Mouse (Mus musculus) erythroblast, embryonic 14.5 days (primary cell): ENCODE results near the gene Atxn1. TPM values are rescaled to one million over a fixed set of nuclear protein-coding genes. Genes with fewer than 3 reads are reported as not detected.

Source experiments
- H3K27me3 ChIP-seq: 2 replicates; pipeline ENCODE4 v1.6.1; 2012; ENCODE audit warnings: inconsistent platforms; ENCODE audit not compliant: control insufficient read depth
- H3K36me3 ChIP-seq: 2 replicates; pipeline ENCODE4 v1.6.1; 2012; ENCODE audit warnings: mild to moderate bottlenecking, inconsistent platforms; ENCODE audit not compliant: control insufficient read depth
- H3K4me1 ChIP-seq: 2 replicates; pipeline ENCODE4 v1.6.1; 2012; ENCODE audit warnings: inconsistent platforms; ENCODE audit not compliant: control insufficient read depth
- H3K4me3 ChIP-seq: replicated peaks from 2 replicates; pipeline ENCODE3; 2012; ENCODE audit warnings: moderate library complexity, mild to moderate bottlenecking, inconsistent platforms
- H3K9me3 ChIP-seq: 2 replicates; pipeline ENCODE4 v1.6.1; 2012; ENCODE audit warnings: low read length, inconsistent platforms, mixed read lengths; ENCODE audit not compliant: control insufficient read depth
- GATA1 ChIP-seq: IDR thresholded peaks from 2 replicates; pipeline ENCODE4 v1.6.1; 2012; ENCODE audit warnings: low read length, inconsistent platforms, mixed read lengths
- TAL1 ChIP-seq: IDR thresholded peaks from 3 replicates; pipeline ENCODE4 v1.6.1; 2012; ENCODE audit warnings: low read length, inconsistent platforms, mixed read lengths
- polyA plus RNA-seq: library from polyadenylated mRNA; stranded (reverse); fragments of >175 nt; gene quantifications from 2 replicates; pipeline ENCODE4 v1.2.3, GENCODE M21; 2012

Gene Atxn1
- polyA plus RNA-seq, 1 experiment, result 0.01 TPM

DNA sequence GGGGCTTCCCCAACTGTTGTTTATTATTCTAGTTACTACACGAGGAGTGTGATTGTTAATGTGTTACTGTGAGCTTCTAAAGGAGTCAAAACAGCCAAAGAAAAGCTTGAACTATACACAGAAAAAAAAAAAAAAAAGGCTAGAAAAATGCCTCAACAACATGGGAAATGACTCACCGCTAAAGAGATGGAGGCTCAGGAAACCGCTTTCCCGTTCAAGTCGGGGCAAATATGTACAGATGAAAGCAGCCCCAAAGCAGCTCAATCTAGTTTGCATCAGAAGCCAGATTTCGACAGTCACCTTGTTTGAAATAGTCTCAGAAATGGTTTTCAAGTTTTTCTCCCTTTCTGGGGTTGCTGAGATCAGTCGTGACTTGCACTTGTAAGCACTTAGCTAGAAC lies 40.3 kb downstream of the Atxn1 start:
- H3K27me3 ChIP-seq, result no peaks in the 10 kb centered on the region

GRCm38 (mm10) chr13:45923086-45923485 lies 41.7 kb downstream of the Atxn1 start:
- H3K36me3 ChIP-seq, result peaks cover 2% of the 10 kb centered on the region; the same call in 1 of the 2 replicates

More for the DNA sequence above, 40.3 kb downstream of the Atxn1 start:
- Histone ChIP-seq H3K4me1 (no peaks in the 10 kb centered on the region; the same call in 1 of the 2 replicates), H3K9me3 (no peaks in the 10 kb centered on the region), H3K4me3 (no peak overlapping the region), H3K36me3 (peaks cover 2% of the 10 kb centered on the region; the same call in 1 of the 2 replicates)
- no peak for TF ChIP-seq GATA1
- TF ChIP-seq TAL1, result no peak

DNA sequence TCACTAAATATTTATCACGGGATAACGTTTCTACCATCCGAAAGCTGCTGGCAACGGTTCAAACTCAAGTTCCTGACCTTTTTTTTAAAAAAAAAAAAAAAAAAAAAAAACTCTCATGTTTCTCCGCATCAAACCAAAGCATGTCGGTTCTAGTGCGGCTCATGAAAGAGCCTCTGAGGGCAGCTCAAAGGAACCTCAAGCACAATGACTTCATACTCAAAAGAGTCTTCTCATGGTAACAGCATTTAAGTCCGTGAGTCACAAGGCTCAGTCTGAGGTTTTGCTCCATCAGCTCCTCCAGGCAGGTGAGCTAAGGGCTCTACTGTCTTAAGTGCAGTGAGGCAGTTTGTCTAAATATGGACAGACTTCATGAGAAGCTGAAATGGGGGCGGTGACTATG lies 42.3 kb downstream of the Atxn1 start:
- TF ChIP-seq TAL1 (no peak; the same call in 2 of the 3 replicates), GATA1 (no peak)
- Histone ChIP-seq H3K36me3 (peaks cover 2% of the 10 kb centered on the region; the same call in 1 of the 2 replicates), H3K4me1 (no peaks in the 10 kb centered on the region; the same call in 1 of the 2 replicates), H3K4me3 (no peak overlapping the region), H3K9me3 (no peaks in the 10 kb centered on the region), H3K27me3 (no peaks in the 10 kb centered on the region)

More at GRCm38 (mm10) chr13:45923086-45923485, 41.7 kb downstream of the Atxn1 start:
- no peaks in the 10 kb centered on the region; the same call in 1 of the 2 replicates for H3K4me1 ChIP-seq
- no peaks in the 10 kb centered on the region for H3K9me3 ChIP-seq
- TF ChIP-seq TAL1 (no peak), GATA1 (no peak)
- no peaks in the 10 kb centered on the region for H3K27me3 ChIP-seq
- H3K4me3 ChIP-seq, result no peak overlapping the region

- Histone ChIP-seq H3K4me3 (no peak overlapping the region), H3K36me3 (peaks cover 2% of the 10 kb centered on the region; the same call in 1 of the 2 replicates), H3K9me3 (no peaks in the 10 kb centered on the region), H3K4me1 (peaks cover 14% of the 10 kb centered on the region), H3K27me3 (no peaks in the 10 kb centered on the region)
- TF ChIP-seq GATA1, result no peak
- no peak for TF ChIP-seq TAL1
These were observed 45.7 kb downstream of the Atxn1 start for GRCm38 (mm10) chr13:45918956-45919711.

DNA sequence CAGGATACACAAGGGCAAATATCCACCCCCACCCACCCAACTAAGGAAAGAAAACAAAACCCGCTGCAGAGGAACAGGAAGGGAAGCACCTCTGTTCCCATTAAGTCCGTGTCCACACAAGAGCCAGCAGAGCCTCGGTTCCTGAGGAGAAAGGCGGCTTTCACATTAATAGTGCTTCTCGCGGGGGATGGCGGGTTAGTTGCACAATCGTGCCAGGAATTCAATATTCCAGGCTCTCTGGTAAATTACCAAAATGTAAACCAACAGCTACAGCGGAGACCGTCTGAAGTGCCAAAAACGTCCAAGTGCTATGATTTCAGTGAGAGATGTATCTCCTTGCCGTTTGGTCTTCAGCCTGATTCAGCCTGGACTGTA lies 46.8 kb downstream of the Atxn1 start:
- H3K36me3 ChIP-seq, result no peaks in the 10 kb centered on the region; the same call in 1 of the 2 replicates
- H3K4me1 ChIP-seq, result peaks cover 14% of the 10 kb centered on the region
- no peak overlapping the region for H3K4me3 ChIP-seq
- no peaks in the 10 kb centered on the region for H3K9me3 ChIP-seq
- TF ChIP-seq GATA1 (no peak), TAL1 (no peak)
- no peaks in the 10 kb centered on the region for H3K27me3 ChIP-seq

DNA sequence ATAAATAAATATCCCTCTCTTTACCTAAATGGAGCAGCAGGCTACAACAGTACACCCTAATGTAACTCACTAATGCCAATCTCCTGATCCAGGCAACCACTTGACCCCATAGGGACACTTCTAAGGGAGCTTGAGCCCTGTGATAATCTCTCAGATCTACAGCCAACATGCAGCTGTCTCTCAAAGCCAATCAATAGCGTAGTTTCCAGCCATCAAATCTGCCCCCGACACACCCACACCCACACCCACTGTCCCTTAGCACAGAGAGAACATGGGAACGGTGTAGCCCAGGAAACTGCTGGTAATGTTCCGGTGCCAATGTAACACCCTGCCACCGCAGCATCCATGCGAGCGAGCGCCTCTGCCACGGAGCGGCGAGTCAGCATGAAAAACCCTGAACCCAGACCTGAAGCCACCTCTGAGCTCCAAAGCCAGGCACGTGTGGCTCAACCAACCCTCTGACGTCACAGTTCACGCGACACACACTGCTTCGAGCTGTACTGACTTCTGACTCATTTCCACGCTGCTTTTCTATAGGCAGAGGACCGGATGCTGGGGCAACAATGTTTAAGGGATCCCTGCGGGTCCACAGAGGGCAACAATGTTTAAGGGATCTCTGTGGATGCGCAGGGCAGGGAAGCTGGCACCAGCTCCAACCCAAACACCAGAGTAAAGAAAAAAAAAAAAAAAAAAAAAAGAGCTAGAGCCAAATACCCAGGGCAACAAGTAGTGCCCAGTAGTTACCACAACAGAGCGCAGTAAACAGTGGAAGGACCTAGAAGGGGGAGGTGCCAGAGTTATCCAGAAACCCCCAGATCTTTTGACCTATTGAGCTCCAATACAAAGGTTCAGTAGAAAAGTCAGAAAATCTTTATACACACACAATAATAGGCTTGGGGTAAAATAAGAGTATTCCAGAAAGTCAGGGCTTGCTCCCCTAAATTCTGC lies 47.5 kb downstream of the Atxn1 start:
- TF ChIP-seq TAL1 (no peak), GATA1 (no peak)
- H3K27me3 ChIP-seq, result no peaks in the 10 kb centered on the region
- H3K9me3 ChIP-seq, result no peaks in the 10 kb centered on the region
- H3K4me3 ChIP-seq, result no peak overlapping the region
- H3K4me1 ChIP-seq, result peaks cover 14% of the 10 kb centered on the region
- no peaks in the 10 kb centered on the region; the same call in 1 of the 2 replicates for H3K36me3 ChIP-seq

DNA sequence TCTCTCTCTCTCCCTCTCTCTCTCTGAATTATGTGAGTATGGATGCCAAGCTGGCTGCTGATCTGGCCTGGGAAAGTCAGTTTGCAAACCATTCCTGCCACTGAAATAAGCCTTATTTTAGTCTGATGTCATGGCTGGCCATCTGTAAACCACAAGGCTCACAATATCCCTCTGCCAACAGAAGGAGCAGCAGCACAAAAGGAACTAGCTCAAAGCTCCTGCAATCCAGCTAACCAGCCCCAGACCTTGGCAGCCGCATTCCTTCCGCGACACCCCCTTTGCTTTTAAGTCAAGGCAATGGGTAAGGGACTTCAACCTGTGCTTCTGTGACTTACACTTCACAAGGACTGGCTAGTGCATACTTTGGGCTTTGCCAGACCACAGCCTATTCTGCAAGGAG lies 48.9 kb downstream of the Atxn1 start:
- TF ChIP-seq GATA1 (no peak), TAL1 (no peak)
- H3K4me1 ChIP-seq, result peaks cover 14% of the 10 kb centered on the region
- H3K36me3 ChIP-seq, result no peaks in the 10 kb centered on the region; the same call in 1 of the 2 replicates

DNA sequence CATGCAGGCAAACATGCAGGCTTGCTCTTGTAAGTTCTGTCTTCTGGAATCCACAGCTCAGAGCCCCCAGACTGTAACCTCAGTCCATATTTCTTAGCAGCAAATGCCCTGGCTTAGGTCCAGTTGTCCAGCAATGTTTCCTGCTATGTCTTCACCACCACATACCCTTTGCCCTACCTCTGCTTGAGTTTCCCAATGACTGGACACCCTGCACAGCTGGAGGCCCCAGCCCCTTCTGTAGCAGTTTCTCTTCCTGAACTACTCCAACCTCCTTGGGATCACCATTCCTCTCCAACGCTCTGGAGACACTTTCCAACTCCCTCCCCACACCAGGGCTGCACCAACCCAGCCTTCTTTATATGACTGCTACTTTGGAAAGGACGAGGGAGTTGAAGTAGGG lies 49.8 kb downstream of the Atxn1 start:
- Histone ChIP-seq H3K4me1 (peaks cover 14% of the 10 kb centered on the region), H3K4me3 (no peak overlapping the region), H3K36me3 (no peaks in the 10 kb centered on the region), H3K9me3 (no peaks in the 10 kb centered on the region), H3K27me3 (no peaks in the 10 kb centered on the region)
- TF ChIP-seq GATA1 (no peak), TAL1 (no peak)

More for the DNA sequence above, 48.9 kb downstream of the Atxn1 start:
- H3K27me3 ChIP-seq, result no peaks in the 10 kb centered on the region
- H3K9me3 ChIP-seq, result no peaks in the 10 kb centered on the region
- no peak overlapping the region for H3K4me3 ChIP-seq

- no peak overlapping the region for H3K4me3 ChIP-seq
- H3K27me3 ChIP-seq, result no peaks in the 10 kb centered on the region
- H3K9me3 ChIP-seq, result no peaks in the 10 kb centered on the region
- H3K36me3 ChIP-seq, result no peaks in the 10 kb centered on the region
- TF ChIP-seq TAL1, result no peak
- TF ChIP-seq GATA1, result no peak
- H3K4me1 ChIP-seq, result peaks cover 14% of the 10 kb centered on the region
These were observed 50.7 kb downstream of the Atxn1 start for GRCm38 (mm10) chr13:45914117-45914516.
